Mouse (Mus musculus): ENCODE measurements at regions not wholly inside any gene's neighbourhood (a gene's known extent, or its start where the extent isn't known, plus 50 kb on each side); places are given as distances from the start of the nearest gene placed in this dataset.

DNA sequence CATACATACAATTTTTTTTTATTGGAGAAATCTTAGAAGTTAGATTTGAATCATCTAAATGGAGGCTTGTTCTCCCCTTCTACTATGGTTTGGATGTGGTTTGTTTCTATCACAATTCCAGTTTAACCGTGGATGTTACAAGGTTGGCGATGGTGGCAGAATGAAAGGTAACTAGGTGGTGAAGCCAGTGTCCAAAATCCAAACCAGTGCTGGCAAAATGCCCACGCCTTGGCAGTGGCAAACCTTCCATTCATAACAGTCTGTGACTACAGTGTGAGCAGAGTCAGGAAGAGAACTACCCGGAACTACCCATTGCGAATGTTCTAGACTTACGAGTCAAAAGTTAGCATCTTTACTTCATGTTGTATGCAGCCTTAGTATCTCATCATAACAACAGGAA is 163.6 kb upstream of the Ccdc122 start:
- DNase-seq (ENCODE audit: extremely low spot score in 1 of 2, low spot score in 1 of 2) = no peak

DNA sequence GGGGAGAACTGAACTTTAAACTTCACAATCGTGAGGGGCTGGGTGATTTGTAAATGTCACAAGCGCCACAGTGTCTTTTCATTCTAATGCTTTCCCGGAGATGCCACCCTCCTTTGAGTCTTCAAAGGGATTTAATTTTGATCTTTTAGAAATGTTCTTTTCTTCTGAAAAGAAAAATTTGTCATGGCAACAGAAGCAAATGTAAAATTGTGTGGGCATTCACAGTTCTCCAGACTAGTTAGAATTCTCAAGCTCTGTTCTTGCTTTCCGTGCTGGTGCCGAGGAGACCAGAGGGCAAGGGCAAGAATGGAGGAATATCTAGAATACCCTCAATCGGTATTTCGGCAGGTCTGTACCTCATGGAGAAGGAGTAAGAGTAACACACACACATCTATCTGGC is 164.1 kb upstream of the Ccdc122 start:
- DNase-seq (ENCODE audit: extremely low spot score in 1 of 2, low spot score in 1 of 2) = no peak

DNA sequence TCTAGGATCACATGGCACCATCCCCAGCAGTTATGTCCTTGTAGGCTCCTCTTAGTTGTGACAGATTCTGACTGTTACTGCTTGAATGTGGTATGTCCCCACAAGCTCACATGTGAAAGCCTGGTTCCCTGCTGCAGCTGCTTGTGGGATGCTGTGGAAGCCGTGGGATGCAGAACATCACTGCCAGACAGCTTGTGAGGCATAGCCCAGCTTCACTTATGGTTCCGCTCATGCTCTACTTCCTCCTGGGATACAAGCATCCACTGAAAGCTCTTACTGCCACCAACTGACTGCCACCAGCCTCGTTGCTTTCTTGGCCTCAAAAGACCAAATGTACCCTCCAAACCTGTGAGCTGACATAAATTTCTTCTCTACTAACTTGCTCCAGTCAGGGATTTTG is 167.7 kb upstream of the Ccdc122 start:
- no peak for DNase-seq (ENCODE audit: extremely low spot score in 1 of 2, low spot score in 1 of 2)

DNA sequence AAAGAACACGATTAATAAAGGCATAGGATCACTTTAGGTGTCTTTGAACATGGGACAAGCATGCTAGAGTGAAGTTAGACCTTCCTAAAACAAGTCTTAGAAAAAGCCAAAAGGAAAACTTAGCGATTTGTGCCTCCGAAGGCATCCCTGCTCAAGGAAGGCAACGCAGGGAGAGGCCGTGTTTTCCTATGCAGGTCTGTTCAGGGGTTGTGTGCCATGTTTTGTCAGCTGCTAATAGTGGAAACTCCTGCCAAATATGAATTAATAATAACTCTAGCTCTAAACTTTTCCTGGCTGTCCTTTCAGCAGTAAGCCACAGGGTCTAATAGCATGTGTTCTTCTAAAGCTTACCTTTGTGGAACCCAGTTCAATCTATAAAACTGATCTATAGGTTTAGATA is 168.4 kb upstream of the Ccdc122 start:
- DNase-seq (ENCODE audit: extremely low spot score in 1 of 2, low spot score in 1 of 2) = no peak

DNA sequence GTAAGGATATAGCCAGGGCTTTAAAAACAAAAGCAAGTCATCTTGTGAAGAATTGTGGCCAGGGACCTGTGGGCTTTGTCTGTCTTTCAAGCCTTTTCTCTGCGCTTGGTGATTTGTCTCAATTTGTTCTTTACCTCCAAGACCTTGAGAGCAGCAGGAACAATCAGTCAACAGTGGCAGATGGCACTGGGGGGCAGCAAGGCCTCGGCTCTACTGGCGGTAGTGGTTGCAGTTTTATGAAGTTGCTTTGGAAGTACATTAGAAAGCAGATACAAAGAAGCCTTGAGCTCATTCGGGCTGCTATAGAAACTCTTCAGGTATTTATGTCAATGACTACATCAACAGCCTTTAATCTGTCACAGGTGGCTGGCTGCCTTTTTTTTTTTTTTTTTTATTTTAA is 171.9 kb upstream of the Ccdc122 start:
- no peak for DNase-seq (ENCODE audit: extremely low spot score in 1 of 2, low spot score in 1 of 2)

DNA sequence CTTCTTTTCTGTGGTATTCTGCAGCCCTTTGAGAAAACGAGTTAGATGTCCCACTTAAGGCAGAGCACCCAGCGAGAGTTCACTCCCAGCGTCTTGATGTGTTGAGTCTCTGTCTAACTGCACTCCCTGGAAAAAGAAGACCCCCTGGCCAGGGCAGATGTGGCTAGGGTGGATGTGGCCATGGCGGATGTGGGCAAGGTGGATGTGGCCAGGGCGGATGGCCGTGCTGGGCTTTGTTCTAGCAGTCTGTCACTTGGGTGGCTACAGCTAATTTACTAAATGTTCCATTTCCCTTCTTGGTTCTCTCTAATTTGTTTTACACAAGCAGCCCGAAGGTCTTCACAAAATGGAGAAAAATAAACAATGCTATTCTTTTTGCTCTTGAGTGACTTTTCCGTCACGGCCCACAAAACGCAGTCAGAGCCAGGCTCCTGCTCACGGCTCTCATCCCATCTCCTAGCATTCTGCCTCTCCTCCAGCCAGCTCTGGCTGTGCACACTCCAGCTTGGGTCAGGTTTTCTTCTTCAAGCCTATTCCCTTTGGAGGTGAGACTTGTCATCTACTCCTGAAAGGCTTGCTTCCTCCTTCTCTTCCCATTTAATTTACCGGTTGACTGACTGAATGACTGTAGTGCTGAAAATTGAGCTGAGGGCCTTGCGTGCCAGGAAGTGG is 173.4 kb upstream of the Ccdc122 start:
- no peak for DNase-seq (ENCODE audit: extremely low spot score in 1 of 2, low spot score in 1 of 2)

DNA sequence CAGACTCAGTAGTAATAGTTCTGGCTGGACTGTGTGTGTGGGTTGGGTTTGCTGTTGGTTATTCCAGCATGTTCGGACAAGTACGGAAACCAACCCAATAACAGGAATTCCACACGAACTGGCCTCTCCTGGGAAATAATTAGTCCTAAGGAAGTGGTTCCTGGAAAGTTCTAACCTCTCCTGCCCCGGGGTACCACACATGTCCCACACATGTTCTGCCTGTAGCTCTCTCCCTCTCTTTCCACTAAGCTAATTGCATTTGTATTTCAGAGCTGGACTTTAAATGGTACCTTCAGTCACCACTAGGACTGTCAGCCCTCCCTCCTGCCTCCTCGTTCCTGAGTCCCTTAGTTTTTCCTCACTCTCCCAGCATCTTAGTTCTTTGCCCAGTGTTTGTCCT is 178.2 kb upstream of the Ccdc122 start:
- DNase-seq (ENCODE audit: extremely low spot score in 1 of 2, low spot score in 1 of 2) = no peak

DNA sequence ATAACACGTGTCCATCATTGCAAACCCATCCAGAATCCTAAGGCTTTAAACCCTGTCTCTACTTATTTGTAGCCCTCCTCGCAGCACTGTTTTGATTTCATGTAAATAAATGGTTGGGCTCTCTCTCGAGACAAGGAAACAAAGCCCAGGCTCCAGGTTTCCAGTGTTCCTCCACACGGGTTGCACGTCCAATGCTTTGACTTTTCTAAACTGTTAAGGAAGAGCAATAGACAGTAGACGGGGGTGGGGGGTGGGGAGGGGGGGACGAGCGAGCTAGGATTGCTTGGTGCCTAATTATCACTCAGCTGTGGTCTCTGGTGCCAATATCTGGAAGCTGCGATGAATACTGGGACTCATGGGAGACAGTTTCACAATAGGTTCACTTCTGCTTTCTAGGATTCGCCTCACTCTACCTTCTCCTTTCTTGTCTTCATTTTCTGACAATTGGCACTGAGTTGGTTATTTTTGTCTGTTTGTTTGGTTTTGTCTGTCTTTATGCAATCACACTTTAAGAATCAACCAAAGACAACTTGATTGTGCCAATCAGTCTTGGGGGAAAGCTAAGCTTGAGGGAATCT is 179.3 kb upstream of the Ccdc122 start:
- DNase-seq (ENCODE audit: extremely low spot score in 1 of 2, low spot score in 1 of 2) = no peak

DNA sequence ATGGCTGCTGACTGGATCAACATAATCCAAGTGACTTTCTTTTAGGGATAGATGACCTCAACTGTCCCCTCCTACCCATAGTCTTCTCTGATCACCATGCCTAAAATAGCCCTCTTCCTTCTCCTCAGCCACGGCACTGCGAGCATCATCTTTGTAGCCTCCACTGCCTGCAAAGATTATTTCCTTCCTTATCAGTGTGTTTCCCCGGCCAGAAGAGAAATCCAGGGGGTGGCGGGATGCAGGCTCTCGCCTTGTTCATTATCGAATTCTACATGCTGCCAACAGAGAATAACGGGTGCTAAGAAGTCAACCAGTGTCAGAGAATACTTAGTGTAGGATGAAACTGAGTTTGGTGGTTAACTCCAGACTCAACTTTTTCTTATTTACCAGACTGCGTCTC is 180.0 kb upstream of the Ccdc122 start:
- no peak for DNase-seq (ENCODE audit: extremely low spot score in 1 of 2, low spot score in 1 of 2)

DNA sequence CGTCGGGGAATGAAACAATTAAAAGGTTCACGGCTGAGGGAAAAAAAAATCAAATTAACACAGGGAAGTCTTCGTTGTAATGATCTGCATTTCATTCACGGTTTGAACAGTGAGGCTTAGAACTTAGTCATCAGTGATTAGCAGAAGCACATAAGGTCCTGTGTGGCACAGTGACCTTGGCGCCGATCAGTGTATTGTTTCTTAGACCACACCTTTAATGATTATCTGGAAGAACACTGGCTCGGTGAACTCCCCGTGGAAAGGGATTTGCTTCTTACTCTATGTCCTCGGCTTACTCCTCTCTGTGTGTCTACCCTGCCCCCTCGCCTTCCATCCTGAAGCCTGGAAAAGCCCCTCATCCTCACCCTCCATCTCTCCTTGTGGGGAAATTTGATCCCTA is 181.6 kb upstream of the Ccdc122 start:
- DNase-seq (ENCODE audit: extremely low spot score in 1 of 2, low spot score in 1 of 2) = no peak

DNA sequence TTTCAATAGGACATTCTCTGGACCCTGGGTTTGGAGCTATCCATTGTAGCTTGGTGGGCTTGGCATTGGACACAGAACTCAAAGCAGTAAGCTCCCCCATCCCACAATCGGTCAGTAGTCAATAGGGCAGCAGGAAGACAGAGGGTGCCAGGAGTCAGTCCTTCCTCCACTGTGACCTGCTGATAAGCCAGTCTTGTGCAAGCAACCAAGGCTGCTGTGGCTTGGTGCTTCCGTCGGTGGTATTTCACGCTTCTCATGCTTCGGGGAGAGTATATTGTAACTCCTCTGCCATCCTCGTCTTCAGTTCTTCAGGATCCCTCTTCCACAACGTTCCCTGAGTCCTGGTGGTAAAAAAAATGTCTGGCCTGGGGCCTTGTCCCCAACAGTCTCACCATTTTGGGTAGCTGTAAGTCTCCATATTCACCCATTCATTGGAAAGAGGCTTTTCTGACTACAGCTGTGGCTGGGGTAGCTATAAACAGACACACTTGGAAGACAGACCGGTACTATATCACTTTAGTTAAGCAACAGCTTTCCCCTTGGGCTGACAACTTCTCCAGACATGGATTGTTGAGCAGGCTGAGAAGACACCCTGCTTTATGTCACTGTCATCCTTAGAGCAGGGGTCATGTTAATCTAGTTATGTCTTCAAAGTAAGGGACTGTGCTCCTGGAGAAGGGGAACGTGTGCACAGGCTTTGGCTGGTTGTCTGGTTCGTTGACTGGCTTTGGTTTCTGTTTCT is 184.9 kb upstream of the Ccdc122 start:
- DNase-seq (ENCODE audit: extremely low spot score in 1 of 2, low spot score in 1 of 2) = no peak

DNA sequence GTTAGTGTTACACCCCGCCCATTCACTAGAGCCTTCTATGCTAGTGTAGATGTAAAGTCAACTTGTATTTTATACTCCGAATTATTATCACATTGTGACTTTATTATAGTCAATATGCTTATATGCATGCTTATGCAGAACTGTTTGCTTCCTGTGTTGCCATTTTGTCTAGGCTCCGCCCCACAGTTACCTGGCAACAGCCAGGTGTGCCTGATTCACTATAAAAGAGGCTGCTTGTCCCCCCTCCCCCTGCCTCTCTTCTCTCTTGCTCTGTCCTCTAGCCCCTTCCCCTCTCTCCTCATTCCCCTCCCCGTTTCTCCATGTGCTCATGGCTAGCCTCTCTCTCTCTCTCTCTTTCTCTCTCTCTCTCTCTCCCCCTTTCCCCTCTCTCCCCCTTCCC is 185.9 kb upstream of the Ccdc122 start:
- no peak for DNase-seq (ENCODE audit: extremely low spot score in 1 of 2, low spot score in 1 of 2)

DNA sequence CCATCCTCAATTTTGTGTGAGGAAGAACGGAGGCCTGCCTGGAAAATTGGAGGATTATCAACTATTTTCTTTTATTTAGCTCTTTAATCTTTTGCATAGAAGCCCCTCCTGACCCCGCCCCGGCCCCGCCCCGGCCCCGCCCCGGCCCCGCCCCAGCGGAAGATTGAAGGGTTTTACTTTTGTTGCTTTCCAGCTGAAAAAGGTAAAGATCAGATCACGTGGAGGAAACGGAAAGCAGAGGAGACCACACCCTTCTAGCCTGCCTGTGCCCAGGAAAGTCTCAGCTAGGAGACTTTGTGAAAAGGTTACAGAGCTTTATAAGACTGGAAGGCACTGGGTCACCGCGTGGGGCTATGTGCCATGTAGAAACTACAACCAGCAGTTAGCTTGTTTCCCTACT is 186.5 kb upstream of the Ccdc122 start:
- DNase-seq (ENCODE audit: extremely low spot score in 1 of 2, low spot score in 1 of 2) = no peak

DNA sequence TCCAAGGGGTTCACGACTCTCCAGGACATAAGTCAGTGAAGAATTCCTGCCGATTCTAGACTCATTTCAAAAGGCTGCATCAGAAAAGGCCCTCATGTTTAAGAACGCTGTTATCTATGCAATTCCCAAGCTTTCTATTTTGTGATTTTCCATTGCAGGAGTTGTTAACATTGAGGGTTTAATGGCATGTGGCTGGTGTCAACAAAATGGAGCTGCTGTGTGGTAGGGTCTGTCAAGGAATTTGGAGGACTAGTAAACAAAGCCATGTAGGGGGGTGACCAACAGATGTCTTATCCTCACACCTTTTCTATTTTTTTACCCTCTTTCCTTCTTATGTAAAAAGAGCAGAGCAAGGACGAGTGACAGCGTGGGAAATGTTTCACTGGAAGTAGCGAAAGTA is 186.9 kb upstream of the Ccdc122 start:
- DNase-seq (ENCODE audit: extremely low spot score in 1 of 2, low spot score in 1 of 2) = no peak

DNA sequence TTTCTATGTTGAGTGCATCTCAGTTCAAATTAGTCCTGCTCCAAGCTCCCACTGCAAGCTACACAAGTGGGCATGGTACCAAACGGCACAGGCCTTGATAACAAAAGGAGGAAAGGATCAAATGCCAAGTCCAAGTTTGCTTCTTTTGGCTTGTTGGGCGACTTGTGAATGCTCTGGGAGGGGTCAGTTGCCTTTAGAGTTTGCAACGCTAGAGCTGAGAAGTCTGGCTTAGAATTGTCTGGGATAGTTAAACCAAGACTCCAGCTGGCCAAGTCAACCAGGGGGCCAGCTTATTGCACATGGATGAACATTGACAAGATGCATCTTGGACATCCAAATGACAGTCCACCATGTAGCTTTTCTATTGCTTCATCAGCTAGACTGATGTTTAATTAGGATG is 187.5 kb upstream of the Ccdc122 start:
- DNase-seq (ENCODE audit: extremely low spot score in 1 of 2, low spot score in 1 of 2) = no peak

DNA sequence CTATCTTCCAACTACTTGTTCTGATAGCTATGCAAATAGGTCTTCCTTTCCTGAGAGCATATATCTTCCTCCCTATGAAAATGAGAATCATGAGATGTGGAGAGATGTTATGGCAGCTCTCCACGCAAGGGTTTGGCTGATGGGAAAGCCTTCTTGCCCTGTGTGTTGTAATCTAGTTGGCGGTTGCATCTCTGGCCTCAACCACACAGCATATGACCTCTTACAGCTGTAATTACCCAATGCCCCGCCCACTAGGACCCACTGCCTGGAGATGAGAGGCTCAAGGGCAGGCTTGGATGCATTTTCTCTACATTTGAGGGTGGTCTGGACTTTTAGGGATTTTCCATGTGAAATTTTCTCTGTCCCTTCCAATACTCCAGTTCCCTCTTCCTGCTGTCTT is 190.9 kb upstream of the Ccdc122 start:
- DNase-seq (ENCODE audit: extremely low spot score in 1 of 2, low spot score in 1 of 2) = no peak

DNA sequence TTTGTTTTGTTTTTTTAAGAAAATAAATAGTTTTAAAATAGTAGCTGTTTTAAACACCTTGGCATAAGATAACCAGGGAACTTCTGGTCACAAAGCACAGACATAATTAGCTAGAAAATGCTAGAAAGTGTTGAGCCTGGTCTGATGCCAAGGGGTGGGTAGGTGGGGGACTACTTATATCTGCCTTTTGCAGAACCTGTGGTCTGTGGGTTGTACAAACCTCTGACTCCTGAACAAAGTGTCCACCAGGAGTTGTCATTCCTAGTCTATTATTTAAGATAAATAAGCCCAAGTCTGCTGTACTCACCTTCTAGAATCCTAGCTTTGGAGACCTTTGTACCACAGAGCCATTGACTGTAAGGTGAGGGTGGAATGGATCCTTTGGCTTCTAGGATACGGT is 191.9 kb upstream of the Ccdc122 start:
- DNase-seq (ENCODE audit: extremely low spot score in 1 of 2, low spot score in 1 of 2) = no peak

DNA sequence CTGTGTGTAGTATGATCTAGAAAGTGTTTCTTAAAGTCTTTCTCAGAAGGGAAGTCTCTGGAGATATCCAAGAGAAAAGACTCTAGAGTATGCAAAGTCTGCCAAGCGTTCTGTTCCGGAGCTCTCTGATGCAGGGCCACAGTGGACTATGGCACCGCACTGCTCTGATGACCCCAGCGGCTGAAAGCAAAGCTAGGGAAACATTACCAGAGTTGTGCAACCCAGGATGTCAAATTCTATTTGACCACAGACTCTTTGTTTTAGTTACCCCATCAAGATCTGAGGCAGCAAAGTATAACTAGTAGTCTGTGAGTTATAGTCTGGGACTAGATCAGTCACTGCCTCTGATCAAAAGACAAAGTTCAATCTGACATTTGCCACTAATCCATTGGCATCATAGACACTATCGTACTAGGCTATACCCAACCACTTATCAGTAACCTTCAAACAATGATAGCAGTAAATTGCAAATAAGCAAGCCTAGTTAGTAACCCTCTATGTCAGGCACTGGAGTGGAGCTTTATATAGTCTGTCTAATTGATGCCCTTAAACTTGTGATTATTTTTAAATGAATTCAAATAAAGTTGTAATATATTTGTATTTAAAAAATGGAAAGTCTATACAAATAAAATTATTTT is 198.9 kb upstream of the Ccdc122 start:
- DNase-seq (ENCODE audit: extremely low spot score in 1 of 2, low spot score in 1 of 2) = no peak

DNA sequence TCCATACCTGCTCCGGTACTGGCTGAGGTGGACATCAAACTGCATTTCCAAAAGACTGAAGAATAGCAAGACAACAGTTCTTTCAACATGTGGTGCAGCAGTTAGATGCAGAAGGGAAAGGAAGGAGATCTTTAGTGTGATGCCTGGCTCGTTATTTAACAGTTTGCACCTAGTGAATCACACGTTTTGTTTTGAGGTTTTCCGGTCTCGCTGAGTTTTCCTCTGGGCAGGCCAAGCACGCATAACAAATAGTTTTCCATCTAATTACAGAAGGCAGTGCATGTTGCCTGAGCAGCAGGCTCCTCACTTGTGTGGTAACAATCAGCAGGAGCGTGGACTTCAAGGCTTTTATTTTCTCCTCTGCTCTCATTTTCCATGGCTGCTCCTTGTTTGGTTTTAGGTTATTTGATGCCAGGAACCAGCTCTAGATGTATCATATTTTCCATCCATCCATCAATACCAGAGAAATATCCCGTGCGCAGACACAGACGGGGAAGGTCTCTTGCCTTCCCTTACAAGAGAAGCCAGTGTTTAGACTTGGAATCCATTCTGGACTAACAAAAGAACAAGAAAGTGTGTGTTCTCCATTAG is 199.6 kb upstream of the Ccdc122 start:
- no peak for DNase-seq (ENCODE audit: extremely low spot score in 1 of 2, low spot score in 1 of 2)

DNA sequence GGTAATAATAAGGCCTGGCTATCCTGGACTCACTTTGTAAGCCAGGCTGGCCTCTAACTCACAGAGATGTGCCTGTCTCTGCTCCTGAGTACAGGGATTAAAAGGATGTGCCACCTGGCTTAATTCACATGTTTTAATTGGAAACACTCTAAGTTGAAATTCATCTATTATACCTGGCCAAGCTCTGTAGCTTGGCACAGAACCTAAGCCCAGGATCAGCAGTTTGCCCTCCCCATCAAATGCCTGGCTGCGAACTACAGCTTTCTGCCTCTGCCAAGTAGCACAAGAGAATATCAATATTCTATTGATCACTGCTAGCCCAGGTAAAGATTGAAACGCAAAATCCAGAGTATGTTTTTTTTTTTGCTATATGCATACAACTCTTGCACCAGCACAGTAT is 200.3 kb upstream of the Ccdc122 start:
- no peak for DNase-seq (ENCODE audit: extremely low spot score in 1 of 2, low spot score in 1 of 2)

DNA sequence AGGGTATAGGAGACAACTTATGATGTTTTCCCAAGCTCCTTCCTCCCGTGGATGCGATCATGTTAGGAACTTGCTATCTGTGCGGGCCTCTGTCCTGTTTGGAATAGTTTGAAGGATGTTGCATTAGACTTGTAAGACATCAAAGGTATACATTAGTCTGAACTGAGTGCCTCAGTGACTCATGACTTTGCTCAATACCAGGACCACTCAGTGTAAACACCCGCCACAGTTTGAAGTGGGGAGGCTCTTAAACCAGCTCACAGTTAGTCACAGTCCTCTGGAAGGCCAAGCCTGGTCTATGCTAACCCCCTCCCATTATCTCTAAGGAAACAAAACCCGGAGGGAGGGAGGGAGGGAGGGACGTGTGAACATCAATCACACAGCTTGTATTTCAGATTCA is 202.5 kb upstream of the Ccdc122 start:
- DNase-seq (ENCODE audit: extremely low spot score in 1 of 2, low spot score in 1 of 2) = no peak
